Mouse (Mus musculus) heart, embryonic 12.5 days (tissue): ENCODE measurements around the gene Duox2. TPM values are rescaled to one million over a fixed set of nuclear protein-coding genes. Genes with fewer than 3 reads are reported as not detected.
A peak's percentile ranks its signal among the peaks of the same experiment; 100 is the strongest.

Experiments
- ATAC-seq: fragments of 200-750 bp; cut with Nextera tagmentation; 2 replicates; pipeline ENCODE4 v1.8.0; 2017; ENCODE audit warnings: moderate TSS enrichment, moderate library complexity; ENCODE audit not compliant: insufficient number of reproducible peaks, low FRiP score
- H3K27ac ChIP-seq: fragments of 300-500 bp; sonication (generic); 2 replicates; pipeline ENCODE4 v1.5.1; 2016; ENCODE audit warnings: mild to moderate bottlenecking, moderate library complexity; ENCODE audit not compliant: poor library complexity, severe bottlenecking
- H3K27me3 ChIP-seq: fragments of 300-500 bp; sonication (generic); replicated peaks from 2 replicates; pipeline ENCODE4 v1.6.1; 2016; ENCODE audit warnings: mild to moderate bottlenecking, moderate library complexity
- H3K36me3 ChIP-seq: fragments of 300-500 bp; sonication (generic); 2 replicates; pipeline ENCODE4 v1.6.1; 2016; ENCODE audit warnings: mild to moderate bottlenecking, moderate library complexity
- H3K4me1 ChIP-seq: fragments of 300-500 bp; sonication (generic); replicated peaks from 2 replicates; pipeline ENCODE4 v1.6.1; 2016; ENCODE audit warnings: mild to moderate bottlenecking
- H3K4me2 ChIP-seq: fragments of 300-500 bp; sonication (generic); 2 replicates; pipeline ENCODE4 v1.6.1; 2016; ENCODE audit warnings: mild to moderate bottlenecking, moderate library complexity
- H3K4me3 ChIP-seq: fragments of 300-500 bp; sonication (generic); 2 replicates; pipeline ENCODE4 v1.5.1; 2016; ENCODE audit warnings: mild to moderate bottlenecking
- H3K9ac ChIP-seq: fragments of 300-500 bp; sonication (generic); 2 replicates; pipeline ENCODE4 v1.6.1; 2016; ENCODE audit warnings: mild to moderate bottlenecking, moderate library complexity
- H3K9me3 ChIP-seq: fragments of 300-500 bp; sonication (generic); replicated peaks from 2 replicates; pipeline ENCODE4 v1.6.1; 2016; ENCODE audit warnings: mild to moderate bottlenecking, moderate library complexity
- WGBS: fragments of 180-500 bp; shearing (Covaris S2); methylation state at CpG from one replicate; pipeline ENCODE4 v1.1.7; 2016; 5-methylcytosine and 5-hydroxymethylcytosine counted together
- polyA plus RNA-seq: library from polyadenylated mRNA; unstranded; fragments of >200 nt; fragmentation: Nextera tagmentation; extraction: Ambion mirVana; gene quantifications from 2 replicates; pipeline ENCODE4 v1.2.1, GENCODE M21; 2016

The Duox2 gene
- polyA plus RNA-seq, 1 experiment from 2014 or later: 0.13 TPM

DNA sequence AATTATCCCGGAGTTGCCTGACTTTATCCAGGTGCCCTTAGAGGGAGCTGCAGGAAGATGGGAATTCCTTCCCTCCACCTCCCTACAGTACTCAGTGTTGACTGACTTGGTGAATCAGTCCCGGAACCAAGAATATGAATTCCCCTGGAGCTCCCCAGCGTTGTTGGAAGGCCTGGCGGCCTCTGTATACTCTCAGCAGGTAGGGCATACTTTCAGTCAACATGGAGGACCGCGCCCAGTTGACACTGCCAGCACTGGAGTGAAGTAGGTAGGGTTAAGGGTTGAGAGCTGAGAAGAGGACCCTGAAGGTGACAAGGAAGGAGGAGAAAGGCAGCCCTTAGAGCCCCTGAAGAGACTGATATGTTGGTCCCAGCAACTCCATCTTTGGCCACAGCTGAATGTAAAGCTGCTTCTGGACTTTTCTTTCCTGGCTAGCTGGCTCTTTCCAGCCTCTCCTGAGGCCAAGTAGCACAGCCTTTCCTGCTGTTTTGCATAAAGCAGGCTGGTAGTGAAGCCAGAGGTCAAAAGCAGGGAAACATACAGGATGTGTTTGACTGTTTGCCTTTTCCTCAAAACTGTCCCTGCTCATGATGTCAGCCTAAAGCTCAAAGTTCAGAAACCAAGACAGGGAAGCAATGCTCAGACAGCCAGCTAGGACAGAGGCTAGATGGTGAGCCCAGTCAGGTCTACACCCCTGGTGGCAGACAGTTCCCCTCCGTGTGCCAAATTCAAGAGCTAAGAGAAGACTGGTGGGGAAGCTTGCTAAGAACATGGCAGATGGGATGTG lies 31.6 kb downstream of the Duox2 start:
- Histone ChIP-seq H3K4me2 (no peak overlapping the region), H3K4me3 (no peak overlapping the region), H3K4me1 (no peaks in the 10 kb centered on the region), H3K9me3 (no peaks in the 10 kb centered on the region), H3K27me3 (no peaks in the 10 kb centered on the region), H3K9ac (no peak overlapping the region), H3K27ac (no peak overlapping the region), H3K36me3 (peaks cover 15% of the 10 kb centered on the region)
- no peak for ATAC-seq
- 82% methylated on average over 7 of the region's 7 CpGs for WGBS

DNA sequence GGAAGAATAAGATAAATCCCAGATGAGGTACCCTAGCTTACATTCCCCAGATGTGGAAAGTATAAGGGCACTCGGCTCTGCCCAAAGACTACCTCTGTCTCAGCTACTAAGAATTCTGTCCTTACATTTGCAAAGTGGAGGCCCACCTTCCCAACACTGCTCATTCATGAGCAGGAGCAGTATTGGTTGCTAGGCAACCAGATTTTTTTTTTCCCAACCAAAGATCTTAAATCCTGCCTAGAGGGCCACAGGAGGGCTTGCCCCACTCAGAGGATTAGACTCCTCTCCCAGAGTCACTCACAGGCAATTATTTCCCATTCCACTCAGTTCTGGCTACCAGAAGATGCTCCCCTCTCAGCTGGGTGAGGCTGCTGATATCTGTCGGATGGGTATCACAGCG lies 33.6 kb downstream of the Duox2 start:
- WGBS: 73% methylated on average over 3 of the region's 3 CpGs
- Histone ChIP-seq H3K4me1 (no peaks in the 10 kb centered on the region), H3K4me2 (no peak overlapping the region), H3K9me3 (no peaks in the 10 kb centered on the region), H3K27me3 (no peaks in the 10 kb centered on the region), H3K9ac (no peak overlapping the region), H3K36me3 (peaks cover 26% of the 10 kb centered on the region), H3K4me3 (no peak overlapping the region), H3K27ac (no peak overlapping the region)
- no peak for ATAC-seq

- H3K4me3 ChIP-seq: no peak overlapping the region
- no peaks in the 10 kb centered on the region for H3K9me3 ChIP-seq
- no peak overlapping the region for H3K4me2 ChIP-seq
- 80% methylated on average over 5 of the region's 5 CpGs for WGBS
- H3K27me3 ChIP-seq: no peaks in the 10 kb centered on the region
- no peak for ATAC-seq
- H3K27ac ChIP-seq: no peak overlapping the region
- H3K4me1 ChIP-seq: no peaks in the 10 kb centered on the region
- H3K36me3 ChIP-seq: peaks cover 60% of the 10 kb centered on the region
- no peak overlapping the region for H3K9ac ChIP-seq
These were observed 37.5 kb downstream of the Duox2 start for GRCm38 (mm10) chr2:122260729-122261128.

- Histone ChIP-seq H3K4me1 (no peaks in the 10 kb centered on the region), H3K27ac (no peak overlapping the region), H3K4me2 (no peak overlapping the region), H3K36me3 (peaks cover 52% of the 10 kb centered on the region), H3K27me3 (no peaks in the 10 kb centered on the region), H3K4me3 (no peak overlapping the region), H3K9ac (no peak overlapping the region), H3K9me3 (no peaks in the 10 kb centered on the region)
- 92% methylated on average over 5 of the region's 5 CpGs for WGBS
- no peak for ATAC-seq
These were observed 42.3 kb downstream of the Duox2 start for GRCm38 (mm10) chr2:122255997-122256396.

DNA sequence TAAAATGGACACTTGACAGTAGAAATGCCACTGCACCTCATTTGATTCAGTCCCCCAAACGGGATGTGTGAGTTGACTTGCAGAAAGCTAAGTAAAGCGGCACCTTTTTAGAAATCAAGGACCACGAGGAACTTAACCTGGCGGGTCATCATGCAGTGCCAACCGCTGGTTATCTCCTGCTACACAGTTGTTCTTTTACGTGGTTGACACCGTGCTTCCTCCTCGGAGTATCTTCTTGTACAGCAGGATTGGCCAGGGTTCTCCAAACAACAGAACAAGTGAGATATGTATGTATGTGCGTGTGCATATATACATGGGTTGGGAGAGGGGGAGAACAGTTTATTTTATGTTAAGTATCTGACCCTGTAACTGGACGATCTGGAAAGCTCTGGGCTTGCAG lies 50.5 kb downstream of the Duox2 start:
- WGBS: 75% methylated on average over 10 of the region's 10 CpGs
- peaks cover 24% of the 10 kb centered on the region for H3K36me3 ChIP-seq
- no peak overlapping the region for H3K4me3 ChIP-seq
- H3K4me1 ChIP-seq: peaks cover 4% of the 10 kb centered on the region; the same call in 1 of the 2 replicates
- no peaks in the 10 kb centered on the region for H3K27me3 ChIP-seq
- no peak for ATAC-seq
- no peak overlapping the region for H3K4me2 ChIP-seq
- no peak overlapping the region for H3K9ac ChIP-seq
- no peak overlapping the region for H3K27ac ChIP-seq
- H3K9me3 ChIP-seq: no peaks in the 10 kb centered on the region

DNA sequence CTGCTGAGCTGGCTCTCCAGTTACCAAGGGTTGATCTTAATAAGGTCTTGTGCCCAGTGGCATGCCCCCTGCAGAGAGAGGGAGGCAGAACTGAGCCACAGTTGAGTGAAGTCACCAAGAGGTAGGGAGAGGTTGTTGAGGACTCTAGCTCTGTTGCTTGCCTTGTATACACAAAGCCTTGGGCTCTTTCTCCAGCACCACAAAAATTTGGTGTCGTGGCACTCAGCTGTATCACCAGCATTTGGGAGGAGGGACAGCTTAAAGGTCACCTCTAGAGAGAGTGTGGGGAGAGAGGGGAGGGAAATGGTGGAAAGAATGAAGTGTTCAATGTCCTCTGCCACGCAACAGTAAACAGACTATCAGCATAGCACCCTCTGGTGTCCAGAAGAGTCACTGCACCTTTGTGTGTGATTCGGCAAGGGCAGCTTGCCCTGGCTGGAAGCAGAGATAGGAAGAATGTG lies 54.5 kb downstream of the Duox2 start:
- H3K27ac ChIP-seq: no peak overlapping the region

DNA sequence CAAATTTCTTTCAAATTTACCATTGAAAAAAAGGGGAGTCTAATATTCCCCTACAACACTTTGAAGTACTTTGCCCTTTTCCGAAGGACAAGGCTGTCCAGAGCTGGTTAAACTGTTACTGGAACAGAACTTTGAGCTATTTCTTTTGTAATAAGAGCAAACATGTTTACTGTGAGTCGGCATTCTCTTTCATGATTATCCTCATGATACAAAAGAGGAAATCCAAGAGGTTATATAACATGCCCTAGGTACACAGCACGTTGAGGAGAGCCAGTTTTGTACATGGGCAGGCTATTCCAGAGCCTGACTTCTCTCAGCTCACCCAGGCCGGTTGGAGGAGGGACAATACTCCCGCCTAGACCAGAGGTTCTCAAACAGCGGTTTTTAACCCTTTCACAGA lies 56.3 kb downstream of the Duox2 start:
- peaks cover 8% of the 10 kb centered on the region for H3K4me1 ChIP-seq
- H3K27ac ChIP-seq: no peak overlapping the region
- H3K27me3 ChIP-seq: no peaks in the 10 kb centered on the region
- no peak for ATAC-seq
- WGBS: 71% methylated on average over 6 of the region's 6 CpGs
- H3K9ac ChIP-seq: no peak overlapping the region
- no peaks in the 10 kb centered on the region for H3K36me3 ChIP-seq
- no peak overlapping the region for H3K4me2 ChIP-seq
- H3K4me3 ChIP-seq: no peak overlapping the region
- H3K9me3 ChIP-seq: no peaks in the 10 kb centered on the region

More for the DNA sequence above, 54.5 kb downstream of the Duox2 start:
- no peak overlapping the region for H3K4me2 ChIP-seq
- no peak overlapping the region for H3K4me3 ChIP-seq
- no peak overlapping the region for H3K9ac ChIP-seq
- WGBS: 2% methylated on average over 3 of the region's 3 CpGs
- H3K27me3 ChIP-seq: no peaks in the 10 kb centered on the region
- ATAC-seq: peak; percentile 68
- 0 out of 2 replicates have a peak, but pooled peaks cover 8% of the 10 kb centered on the region for H3K36me3 ChIP-seq
- H3K4me1 ChIP-seq: peaks cover 4% of the 10 kb centered on the region
- no peaks in the 10 kb centered on the region for H3K9me3 ChIP-seq

GRCm38 (mm10) chr2:122241226-122241625 lies 57.0 kb downstream of the Duox2 start:
- WGBS: 79% methylated on average over 4 of the region's 4 CpGs
- no peak overlapping the region for H3K9ac ChIP-seq
- H3K4me2 ChIP-seq: no peak overlapping the region
- H3K27ac ChIP-seq: no peak overlapping the region
- H3K9me3 ChIP-seq: no peaks in the 10 kb centered on the region
- H3K4me3 ChIP-seq: no peak overlapping the region
- ATAC-seq: no peak
- H3K36me3 ChIP-seq: no peaks in the 10 kb centered on the region
- no peaks in the 10 kb centered on the region for H3K27me3 ChIP-seq
- peaks cover 8% of the 10 kb centered on the region for H3K4me1 ChIP-seq

DNA sequence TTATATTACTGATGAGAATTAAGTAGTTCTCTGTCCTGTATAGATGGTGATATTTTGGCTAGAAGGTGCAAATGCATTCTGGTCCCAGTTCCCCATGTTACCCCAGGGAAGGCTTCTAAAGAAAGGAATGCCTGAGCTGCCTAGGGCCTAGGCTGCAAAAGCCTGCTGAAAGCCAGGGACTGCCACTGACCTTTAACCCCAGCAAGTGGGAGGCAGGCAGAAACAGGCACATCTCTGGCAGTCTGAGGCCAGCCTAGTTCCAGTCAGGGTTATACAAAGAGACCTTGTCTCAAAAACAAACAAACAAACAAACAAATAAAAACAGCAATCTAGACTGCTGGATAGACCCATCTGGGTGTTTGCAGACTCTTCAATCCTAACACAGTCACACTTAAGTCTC lies 57.5 kb downstream of the Duox2 start:
- Histone ChIP-seq H3K4me2 (no peak overlapping the region), H3K4me1 (peaks cover 5% of the 10 kb centered on the region), H3K27ac (no peak overlapping the region), H3K9me3 (no peaks in the 10 kb centered on the region), H3K27me3 (no peaks in the 10 kb centered on the region), H3K9ac (no peak overlapping the region), H3K36me3 (no peaks in the 10 kb centered on the region), H3K4me3 (no peak overlapping the region)
- ATAC-seq: no peak

DNA sequence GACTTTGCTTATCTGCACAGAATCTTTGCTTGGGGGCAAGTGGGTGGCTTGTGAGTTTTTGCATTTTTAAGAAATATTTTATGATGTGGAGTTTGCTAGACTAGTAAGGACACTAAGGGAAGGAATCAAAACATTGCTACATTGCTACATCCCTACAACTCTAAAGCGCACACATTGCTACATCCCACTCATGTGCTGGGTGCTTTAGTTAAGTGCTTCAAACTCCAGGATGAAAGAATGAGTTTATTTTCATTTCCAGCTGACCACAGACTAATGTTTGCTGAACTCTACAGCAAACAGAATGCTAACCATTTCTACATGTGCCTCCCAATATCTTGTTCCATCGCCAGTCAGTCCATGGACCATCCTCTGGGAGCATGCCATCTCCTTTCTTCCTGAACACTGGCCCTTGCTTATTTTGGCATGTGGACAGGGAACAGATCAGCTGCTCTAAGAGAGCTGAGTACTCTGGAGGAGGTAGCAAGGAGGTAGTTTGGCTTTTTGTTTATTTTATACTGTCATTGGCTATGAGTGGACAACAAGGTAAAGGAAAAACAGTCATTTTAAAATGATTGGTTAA lies 60.3 kb downstream of the Duox2 start:
- H3K27ac ChIP-seq: no peak overlapping the region
- ATAC-seq: no peak
- H3K4me3 ChIP-seq: no peak overlapping the region
- WGBS: 77% methylated on average over 2 of the region's 2 CpGs
- H3K9ac ChIP-seq: no peak overlapping the region
- H3K4me2 ChIP-seq: no peak overlapping the region
- no peaks in the 10 kb centered on the region for H3K27me3 ChIP-seq
- no peaks in the 10 kb centered on the region for H3K9me3 ChIP-seq
- H3K4me1 ChIP-seq: peaks cover 17% of the 10 kb centered on the region
- no peaks in the 10 kb centered on the region for H3K36me3 ChIP-seq

DNA sequence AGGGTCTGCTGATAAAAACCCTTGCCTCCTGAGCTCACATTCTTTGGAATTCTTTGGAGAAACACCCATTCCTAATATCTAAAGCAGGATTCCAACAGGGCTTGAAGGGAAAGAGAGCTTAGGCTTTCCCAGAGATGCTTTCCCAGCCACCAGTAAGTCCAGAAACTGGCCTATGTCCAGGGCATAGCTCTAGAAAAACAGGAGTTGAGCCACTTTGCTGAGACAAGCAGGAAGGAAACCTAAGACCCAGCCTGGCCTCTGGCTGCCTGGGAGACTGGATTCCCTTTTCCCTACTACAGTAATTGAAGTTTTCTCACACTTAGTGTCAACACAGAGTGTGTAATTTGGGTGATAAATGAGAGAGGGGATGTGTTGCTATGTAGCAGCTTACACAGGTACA lies 61.9 kb downstream of the Duox2 start:
- no peaks in the 10 kb centered on the region for H3K9me3 ChIP-seq
- no peak overlapping the region for H3K4me2 ChIP-seq
- H3K36me3 ChIP-seq: no peaks in the 10 kb centered on the region
- H3K9ac ChIP-seq: no peak overlapping the region
- H3K27me3 ChIP-seq: no peaks in the 10 kb centered on the region
- H3K4me1 ChIP-seq: peaks cover 17% of the 10 kb centered on the region
- no peak for ATAC-seq
- no peak overlapping the region for H3K27ac ChIP-seq
- no peak overlapping the region for H3K4me3 ChIP-seq
